Mouse (Mus musculus): ENCODE data around the gene Abr. TPM values are rescaled to one million over a fixed set of nuclear protein-coding genes. Genes with fewer than 3 reads are reported as not detected.

Gene Abr
- polyA plus RNA-seq, 1 experiment, result 170 TPM

DNA sequence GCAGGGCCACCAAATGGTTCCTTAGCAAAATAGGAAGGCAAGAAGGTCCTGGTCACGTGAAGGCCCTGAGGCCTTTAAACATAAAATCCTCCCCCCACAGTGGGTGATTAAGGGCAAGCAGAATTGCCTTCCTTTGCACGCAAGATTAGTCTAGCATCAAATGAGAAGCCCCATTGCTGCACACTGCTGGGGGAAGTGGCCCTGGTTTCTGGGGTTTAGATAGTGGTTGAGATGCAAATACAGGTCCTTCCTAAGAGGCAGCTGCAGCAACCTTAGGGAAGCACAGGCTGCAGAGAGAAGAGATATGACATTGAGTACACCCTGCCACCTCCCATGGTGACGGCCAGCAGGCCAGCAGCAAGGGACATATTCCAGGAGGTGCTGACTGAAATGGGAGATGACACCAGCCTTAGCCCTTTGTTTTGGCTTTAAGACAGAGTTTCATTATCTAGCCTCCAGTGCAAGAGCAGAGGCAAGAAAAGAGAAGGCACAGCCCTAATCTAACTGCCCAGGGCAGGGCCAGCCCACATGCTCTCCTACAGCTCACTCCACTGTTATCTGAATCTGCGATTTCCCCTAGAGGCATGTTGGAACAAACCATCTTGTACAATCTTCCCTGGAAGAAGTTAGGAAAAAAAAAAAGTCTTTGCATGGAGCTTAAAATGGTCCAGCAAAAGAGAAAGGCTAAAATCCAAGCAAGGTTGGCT lies 28.3 kb downstream of the Abr start:
- WGBS, result 90% methylated on average over 4 of the region's 4 CpGs
- TF ChIP-seq CTCF (IDR thresholded peaks at IDR 0.05; ENCODE audit: borderline replicate concordance, insufficient read depth, low read depth, low read length), result no peak
- no peak for TF ChIP-seq POLR2A (IDR thresholded peaks at IDR 0.05; ENCODE audit: borderline replicate concordance, insufficient read depth, low read length)
- Histone ChIP-seq H3K4me3 (replicated peaks; ENCODE audit: insufficient read depth, low read depth, low read length) (no peak overlapping the region), H3K27me3 (ENCODE audit: control insufficient read depth, insufficient read depth, low read length) (no peaks in the 10 kb centered on the region), H3K4me1 (ENCODE audit: control insufficient read depth, insufficient read depth, low read length) (no peaks in the 10 kb centered on the region), H3K27ac (ENCODE audit: insufficient read depth, low read length) (no peak overlapping the region)
- no peak for DNase-seq

DNA sequence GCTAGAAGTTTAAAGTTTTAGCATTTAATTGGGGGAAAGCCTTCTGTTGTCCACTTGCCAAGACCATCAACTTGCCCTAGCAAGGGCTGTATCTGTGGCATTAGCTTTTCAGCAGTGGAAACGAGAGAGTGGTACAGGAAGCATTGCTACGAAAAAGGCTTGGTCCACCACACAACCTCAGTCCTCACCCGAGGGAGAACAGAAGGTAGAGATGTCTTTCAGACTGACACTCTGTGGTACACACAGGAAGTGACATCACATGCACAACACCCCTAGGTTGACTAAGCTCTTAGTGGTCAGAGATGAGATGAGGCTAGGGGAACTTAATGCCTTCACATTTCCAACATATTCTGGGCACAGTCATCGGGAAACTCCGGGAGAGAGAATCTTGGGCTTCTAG lies 32.4 kb downstream of the Abr start:
- Histone ChIP-seq H3K27ac (ENCODE audit: insufficient read depth, low read length) (no peak overlapping the region), H3K4me3 (replicated peaks; ENCODE audit: insufficient read depth, low read depth, low read length) (no peak overlapping the region), H3K4me1 (ENCODE audit: control insufficient read depth, insufficient read depth, low read length) (no peaks in the 10 kb centered on the region), H3K27me3 (ENCODE audit: control insufficient read depth, insufficient read depth, low read length) (no peaks in the 10 kb centered on the region)
- 94% methylated on average over 5 of the region's 5 CpGs for WGBS
- no peak for DNase-seq
- TF ChIP-seq CTCF (IDR thresholded peaks at IDR 0.05; ENCODE audit: borderline replicate concordance, insufficient read depth, low read depth, low read length), result no peak
- TF ChIP-seq POLR2A (IDR thresholded peaks at IDR 0.05; ENCODE audit: borderline replicate concordance, insufficient read depth, low read length), result no peak

DNA sequence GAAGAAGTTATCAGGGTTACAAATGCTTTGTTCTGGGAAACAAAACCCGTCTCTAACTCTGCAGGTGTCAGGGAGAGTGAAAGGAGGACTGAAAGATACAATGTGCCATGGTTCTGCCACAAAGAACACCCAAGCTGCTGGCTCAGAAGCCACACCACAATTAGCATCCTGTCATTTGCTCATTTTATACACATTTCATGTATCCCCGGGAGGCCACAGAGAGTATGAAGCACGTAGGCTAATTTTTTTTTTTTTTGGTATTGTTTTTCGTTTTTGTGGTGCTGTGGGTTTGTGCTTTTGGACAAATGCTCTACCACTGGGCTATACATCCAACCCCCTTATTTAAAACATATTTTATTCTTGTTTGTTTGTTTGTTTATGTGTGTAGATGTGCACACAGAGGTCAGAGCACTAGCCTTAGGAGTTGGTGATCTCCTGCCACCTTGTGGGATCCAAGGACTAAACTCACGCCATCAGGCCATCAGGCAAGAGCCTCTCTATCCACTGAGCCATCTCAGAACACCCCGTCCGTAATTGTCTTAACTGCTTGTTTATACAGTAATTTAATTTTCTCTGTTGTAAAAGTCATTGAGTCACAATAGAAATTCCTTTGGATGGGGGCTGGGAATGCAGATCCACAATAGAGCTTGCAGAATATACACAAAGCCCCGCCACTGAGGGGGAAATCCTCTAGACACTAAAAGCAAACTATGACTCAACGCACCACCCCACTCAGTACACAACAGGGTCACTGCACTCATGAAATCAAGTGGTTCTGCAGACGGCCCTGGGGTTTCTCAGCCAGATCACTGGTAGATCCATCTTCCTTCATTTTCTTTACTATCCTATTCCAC lies 33.3 kb downstream of the Abr start:
- H3K4me3 ChIP-seq (replicated peaks; ENCODE audit: insufficient read depth, low read depth, low read length), result no peak overlapping the region
- WGBS, result 83% methylated on average over 10 of the region's 10 CpGs
- H3K27ac ChIP-seq (ENCODE audit: insufficient read depth, low read length), result no peak overlapping the region
- no peak for TF ChIP-seq CTCF (IDR thresholded peaks at IDR 0.05; ENCODE audit: borderline replicate concordance, insufficient read depth, low read depth, low read length)
- no peak for TF ChIP-seq POLR2A (IDR thresholded peaks at IDR 0.05; ENCODE audit: borderline replicate concordance, insufficient read depth, low read length)
- H3K4me1 ChIP-seq (ENCODE audit: control insufficient read depth, insufficient read depth, low read length), result no peaks in the 10 kb centered on the region
- no peak for DNase-seq
- no peaks in the 10 kb centered on the region for H3K27me3 ChIP-seq (ENCODE audit: control insufficient read depth, insufficient read depth, low read length)

DNA sequence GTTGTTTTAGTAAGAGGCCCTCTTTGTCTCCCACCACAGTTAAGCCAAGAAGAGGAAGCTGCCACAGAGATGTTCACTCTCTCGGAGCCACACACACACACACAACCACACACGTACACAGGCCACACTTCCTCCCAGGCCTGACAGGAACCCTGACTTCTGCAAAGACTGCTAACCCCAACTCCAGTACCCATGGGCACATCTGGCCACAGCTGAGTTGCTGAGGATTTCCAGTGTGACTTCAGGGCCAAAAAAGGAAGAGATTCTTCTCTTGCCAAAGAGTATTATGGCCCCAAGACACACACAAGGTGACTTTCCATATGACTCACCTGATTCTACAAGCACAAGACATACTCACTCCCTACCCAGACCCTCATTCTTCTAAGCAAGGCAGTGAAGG lies 34.1 kb downstream of the Abr start:
- DNase-seq, result no peak
- Histone ChIP-seq H3K4me3 (replicated peaks; ENCODE audit: insufficient read depth, low read depth, low read length) (no peak overlapping the region), H3K4me1 (ENCODE audit: control insufficient read depth, insufficient read depth, low read length) (no peaks in the 10 kb centered on the region), H3K27ac (ENCODE audit: insufficient read depth, low read length) (no peak overlapping the region), H3K27me3 (ENCODE audit: control insufficient read depth, insufficient read depth, low read length) (no peaks in the 10 kb centered on the region)
- TF ChIP-seq POLR2A (IDR thresholded peaks at IDR 0.05; ENCODE audit: borderline replicate concordance, insufficient read depth, low read length) (no peak), CTCF (IDR thresholded peaks at IDR 0.05; ENCODE audit: borderline replicate concordance, insufficient read depth, low read depth, low read length) (no peak)
- WGBS, result 95% methylated on average over 2 of the region's 2 CpGs

DNA sequence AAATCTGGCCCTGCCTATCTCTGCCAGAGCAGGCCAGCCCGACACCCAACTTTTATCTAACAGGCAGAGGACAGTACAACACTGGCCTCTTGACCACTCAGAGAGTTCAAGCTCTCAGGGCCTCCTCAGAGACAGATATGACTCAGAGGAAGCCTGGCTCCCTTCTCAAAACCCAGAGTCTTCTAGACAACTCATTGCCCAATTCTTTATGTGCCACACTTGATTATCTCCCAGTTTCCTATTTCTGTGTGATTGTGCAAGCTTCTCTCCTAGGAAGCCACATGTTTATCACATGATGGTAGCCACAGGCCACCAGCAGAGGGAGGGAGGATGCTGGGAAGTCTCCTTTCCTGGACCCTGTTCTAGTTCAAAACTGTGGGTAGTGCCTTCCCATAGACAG lies 34.8 kb downstream of the Abr start:
- no peak for TF ChIP-seq POLR2A (IDR thresholded peaks at IDR 0.05; ENCODE audit: borderline replicate concordance, insufficient read depth, low read length)
- no peak for TF ChIP-seq CTCF (IDR thresholded peaks at IDR 0.05; ENCODE audit: borderline replicate concordance, insufficient read depth, low read depth, low read length)
- no peak for DNase-seq
- 90% methylated on average over 1 of the region's 1 CpGs for WGBS
- Histone ChIP-seq H3K4me3 (replicated peaks; ENCODE audit: insufficient read depth, low read depth, low read length) (no peak overlapping the region), H3K27me3 (ENCODE audit: control insufficient read depth, insufficient read depth, low read length) (no peaks in the 10 kb centered on the region), H3K27ac (ENCODE audit: insufficient read depth, low read length) (no peak overlapping the region), H3K4me1 (ENCODE audit: control insufficient read depth, insufficient read depth, low read length) (no peaks in the 10 kb centered on the region)

DNA sequence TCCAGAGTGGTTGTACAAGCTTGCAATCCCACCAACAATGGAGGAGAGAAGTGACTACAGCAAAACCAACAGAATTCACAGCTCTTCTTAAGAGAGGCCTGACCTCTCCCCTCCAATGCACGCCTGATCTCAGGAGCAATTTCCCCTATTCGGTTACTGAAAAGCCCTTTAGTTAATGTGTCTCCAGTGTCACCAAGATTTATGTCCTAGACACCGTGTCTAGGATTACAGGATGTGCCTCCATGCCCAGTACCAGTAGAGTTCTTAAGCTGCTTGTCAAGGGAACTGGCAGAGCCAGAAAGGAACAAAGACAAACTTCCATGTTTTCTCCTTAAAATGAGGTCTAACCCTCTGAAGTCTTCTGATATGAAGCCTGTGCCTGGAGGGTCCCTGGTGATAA lies 36.0 kb downstream of the Abr start:
- no peak for DNase-seq
- no peak overlapping the region for H3K4me3 ChIP-seq (replicated peaks; ENCODE audit: insufficient read depth, low read depth, low read length)
- TF ChIP-seq CTCF (IDR thresholded peaks at IDR 0.05; ENCODE audit: borderline replicate concordance, insufficient read depth, low read depth, low read length), result no peak
- no peak for TF ChIP-seq POLR2A (IDR thresholded peaks at IDR 0.05; ENCODE audit: borderline replicate concordance, insufficient read depth, low read length)
- 94% methylated on average over 3 of the region's 3 CpGs for WGBS
- no peaks in the 10 kb centered on the region for H3K4me1 ChIP-seq (ENCODE audit: control insufficient read depth, insufficient read depth, low read length)
- no peak overlapping the region for H3K27ac ChIP-seq (ENCODE audit: insufficient read depth, low read length)
- no peaks in the 10 kb centered on the region for H3K27me3 ChIP-seq (ENCODE audit: control insufficient read depth, insufficient read depth, low read length)

DNA sequence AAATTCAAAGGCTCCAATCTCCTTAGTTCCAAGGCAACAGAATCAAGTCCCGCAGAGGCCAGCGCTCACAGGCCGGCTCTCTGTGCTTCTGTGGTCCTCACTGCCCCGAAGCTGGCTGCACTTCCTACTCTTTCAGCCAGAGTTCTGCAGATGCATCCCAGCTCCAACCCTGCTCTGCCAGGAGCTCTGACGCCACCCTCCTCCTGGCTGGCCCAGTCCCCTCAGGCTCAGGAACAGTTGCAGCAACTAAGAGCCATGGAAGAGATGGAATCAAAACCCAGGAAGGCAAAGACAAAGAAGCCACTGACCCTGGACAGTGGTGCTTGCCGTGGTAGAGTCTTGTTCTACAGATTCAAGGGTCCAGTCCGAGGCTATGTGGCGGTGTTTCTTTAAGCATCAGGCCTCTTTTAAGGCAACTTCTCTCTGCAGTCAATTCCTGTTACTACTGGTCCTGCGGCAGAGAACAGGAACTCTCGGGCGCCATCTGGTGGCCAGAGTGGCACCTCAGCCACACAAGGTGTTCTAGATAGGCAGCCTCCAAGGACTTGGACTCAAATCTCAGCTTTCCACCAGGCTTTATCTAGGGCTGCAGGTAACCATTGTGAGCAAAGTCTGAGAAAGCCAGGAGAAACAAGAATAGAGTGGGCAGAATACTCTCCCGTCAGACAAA lies 44.4 kb downstream of the Abr start:
- WGBS, result 33% methylated on average over 12 of the region's 12 CpGs
- TF ChIP-seq CTCF (IDR thresholded peaks at IDR 0.05; ENCODE audit: borderline replicate concordance, insufficient read depth, low read depth, low read length) (peak; percentile 90), POLR2A (IDR thresholded peaks at IDR 0.05; ENCODE audit: borderline replicate concordance, insufficient read depth, low read length) (no peak)
- Histone ChIP-seq H3K27me3 (ENCODE audit: control insufficient read depth, insufficient read depth, low read length) (no peaks in the 10 kb centered on the region), H3K27ac (ENCODE audit: insufficient read depth, low read length) (no peak overlapping the region), H3K4me1 (ENCODE audit: control insufficient read depth, insufficient read depth, low read length) (no peaks in the 10 kb centered on the region), H3K4me3 (replicated peaks; ENCODE audit: insufficient read depth, low read depth, low read length) (no peak overlapping the region)
- DNase-seq, result peak; percentile 77 to 88

Data from cerebellum, adult 2 months (tissue).